Mouse (Mus musculus): ENCODE measurements at regions not wholly inside any gene's neighbourhood (a gene's known extent, or its start where the extent isn't known, plus 50 kb on each side); places are given as distances from the start of the nearest gene placed in this dataset.
A peak's percentile ranks its signal among the peaks of the same experiment; 100 is the strongest.

DNA sequence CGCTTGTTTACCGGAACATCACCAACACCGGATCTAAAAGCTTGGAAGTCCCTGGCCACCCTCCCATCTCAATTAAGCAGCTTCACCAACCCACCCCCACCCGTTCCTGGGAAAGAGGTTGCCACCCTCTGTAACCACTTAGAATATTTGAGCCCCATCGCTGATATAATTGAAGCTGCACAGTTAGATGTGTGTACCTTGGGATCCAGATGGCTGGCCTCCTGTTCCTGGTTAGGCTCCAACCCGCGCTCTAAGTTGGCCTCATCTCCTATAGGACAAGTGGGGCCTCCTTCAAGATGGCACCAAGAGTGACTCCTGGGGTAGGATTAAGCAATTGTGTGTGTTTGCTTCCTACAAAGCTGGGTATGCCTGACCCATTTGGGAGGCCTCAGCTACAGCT lies 61.6 kb upstream of the Hdhd5 start:
- dilution Hi-C loops (cut with MboI; ENCODE audit: extremely low pct_ligation_motif_present, extremely low pct_unique_long_range_greater_than_20kb, low sequenced_read_pairs) (no loop called here), in situ Hi-C loops (cut with MboI; ENCODE audit: low pct_ligation_motif_present, low pct_unique_long_range_greater_than_20kb, low sequenced_read_pairs) (no loop called here)
- Histone ChIP-seq H3K36me3 (replicated peaks in 1 of 2; ENCODE audit: control insufficient read depth in 1 of 2, insufficient read depth in 1 of 2, low read length in 1 of 2) (no peaks in the 10 kb centered on the region), H3K9ac (ENCODE audit: insufficient read depth, low read depth) (0 out of 2 replicates have a peak overlapping the region, but pooled peaks have one; percentile 2), H3K4me2 (ENCODE audit: insufficient read depth, low read depth, poor library complexity, severe bottlenecking) (no peak overlapping the region), H3K4me1 (ENCODE audit: control insufficient read depth in 1 of 2, insufficient read depth in 2 of 2) (peaks cover 19 to 54% of the 10 kb centered on the region in 2 experiments), H3K27ac (ENCODE audit: insufficient read depth, low read depth) (no peak overlapping the region), H3K27me3 (replicated peaks) (no peaks in the 10 kb centered on the region), H3K79me2 (replicated peaks; ENCODE audit: control insufficient read depth, extremely low read depth, insufficient read depth, poor library complexity, severe bottlenecking) (no peaks in the 10 kb centered on the region), H3K9me3 (replicated peaks; ENCODE audit: low read length) (no peaks in the 10 kb centered on the region), H3K4me3 (replicated peaks in 1 of 3; ENCODE audit: low read depth in 2 of 3, low read length in 2 of 3, poor library complexity in 1 of 3) (no peak overlapping the region)
- no peak for TF ChIP-seq TBP (conservative IDR thresholded peaks at IDR 0.05; ENCODE audit: low read depth, low read length)
- TF ChIP-seq CHD2 (IDR thresholded peaks at IDR 0.05; ENCODE audit: low read length), result no peak
- no peak for DNase-seq (ENCODE audit: extremely low read depth)

DNA sequence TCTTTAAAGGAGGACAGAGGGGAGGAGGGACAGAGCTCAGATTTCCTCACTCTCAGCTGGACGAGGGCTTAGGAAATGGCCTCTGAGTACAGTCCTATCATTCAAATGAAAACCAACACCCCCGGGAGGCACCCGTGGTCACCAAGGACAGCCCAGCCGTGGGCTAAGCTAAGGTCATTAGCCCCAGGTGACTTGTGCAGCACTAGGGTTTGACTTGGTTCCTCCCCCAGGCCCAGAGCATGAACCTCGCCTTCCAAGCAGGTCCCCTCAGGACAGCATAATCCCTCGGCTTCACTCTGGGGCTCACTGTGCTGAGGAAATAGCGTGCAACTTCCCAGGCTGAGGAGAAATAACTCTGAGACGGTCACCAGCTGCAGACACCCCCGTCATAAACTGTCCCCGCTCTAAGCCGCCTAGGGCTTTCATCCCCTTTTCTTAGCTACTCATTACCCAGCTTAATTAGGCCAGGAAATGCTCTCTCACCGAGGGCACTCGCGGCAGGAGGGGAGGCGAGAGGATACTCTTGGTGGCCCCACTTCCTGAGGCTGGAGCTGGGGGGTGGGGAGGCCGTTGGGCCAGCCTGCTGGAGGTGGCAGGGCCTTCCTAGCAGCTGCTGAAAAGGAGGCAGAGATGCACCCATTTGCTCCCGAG lies 61.0 kb upstream of the Hdhd5 start:
- Histone ChIP-seq H3K27ac (ENCODE audit: insufficient read depth, low read depth) (0 out of 2 replicates have a peak overlapping the region, but pooled peaks have one; percentile 16), H3K79me2 (replicated peaks; ENCODE audit: control insufficient read depth, extremely low read depth, insufficient read depth, poor library complexity, severe bottlenecking) (no peaks in the 10 kb centered on the region), H3K9ac (ENCODE audit: insufficient read depth, low read depth) (0 out of 2 replicates have a peak overlapping the region, but pooled peaks have one; percentile 2), H3K4me2 (ENCODE audit: insufficient read depth, low read depth, poor library complexity, severe bottlenecking) (no peak overlapping the region; the same call in 1 of the 2 replicates), H3K4me1 (ENCODE audit: control insufficient read depth in 1 of 2, insufficient read depth in 2 of 2) (peaks cover 19 to 54% of the 10 kb centered on the region in 2 experiments), H3K27me3 (replicated peaks) (no peaks in the 10 kb centered on the region), H3K9me3 (replicated peaks; ENCODE audit: low read length) (no peaks in the 10 kb centered on the region), H3K36me3 (replicated peaks in 1 of 2; ENCODE audit: control insufficient read depth in 1 of 2, insufficient read depth in 1 of 2, low read length in 1 of 2) (no peaks in the 10 kb centered on the region), H3K4me3 (replicated peaks in 1 of 3; ENCODE audit: low read depth in 2 of 3, low read length in 2 of 3, poor library complexity in 1 of 3) (no peak overlapping the region)
- dilution Hi-C loops (cut with MboI; ENCODE audit: extremely low pct_ligation_motif_present, extremely low pct_unique_long_range_greater_than_20kb, low sequenced_read_pairs) (no loop called here), in situ Hi-C loops (cut with MboI; ENCODE audit: low pct_ligation_motif_present, low pct_unique_long_range_greater_than_20kb, low sequenced_read_pairs) (no loop called here)
- no peak for DNase-seq (ENCODE audit: extremely low read depth)
- TF ChIP-seq JUN (IDR thresholded peaks at IDR 0.05; ENCODE audit: insufficient read depth, low read depth, low read length) (no peak), USF2 (conservative IDR thresholded peaks at IDR 0.05; ENCODE audit: low read depth, low read length) (no peak), E2F4 (IDR thresholded peaks at IDR 0.05; ENCODE audit: insufficient replicate concordance, low read depth, low read length) (no peak), MXI1 (IDR thresholded peaks at IDR 0.05; ENCODE audit: low read depth, low read length) (no peak), ELF1 (IDR thresholded peaks at IDR 0.05; ENCODE audit: low read depth, low read length) (no peak), CHD2 (IDR thresholded peaks at IDR 0.05; ENCODE audit: low read length) (no peak), USF1 (IDR thresholded peaks at IDR 0.05; ENCODE audit: low read depth, low read length) (no peak), CTCF (conservative IDR thresholded peaks at IDR 0.05 in 1 of 2, IDR thresholded peaks at IDR 0.05 in 1 of 2; ENCODE audit: low read depth in 2 of 2, low read length in 2 of 2) (no peak), PAX5 (IDR thresholded peaks at IDR 0.05; ENCODE audit: low read length) (no peak), IRF4 (IDR thresholded peaks at IDR 0.05; ENCODE audit: low read depth, low read length) (no peak), MAFK (IDR thresholded peaks at IDR 0.05; ENCODE audit: insufficient replicate concordance, low read length) (no peak), JUND (conservative IDR thresholded peaks at IDR 0.05; ENCODE audit: low read depth, low read length) (no peak), MYC (IDR thresholded peaks at IDR 0.05; ENCODE audit: low read depth, low read length) (no peak), MAX (IDR thresholded peaks at IDR 0.05; ENCODE audit: low read length) (no peak)

All from CH12.LX (cell line).